Mouse (Mus musculus): ENCODE results near the gene Dnaaf2.

- TF ChIP-seq CTCF (IDR thresholded peaks at IDR 0.05; ENCODE audit: low read depth): no peak
- no peak for TF ChIP-seq EP300 (IDR thresholded peaks at IDR 0.05; ENCODE audit: low read depth)
Measured at GRCm38 (mm10) chr12:69147166-69147735, 51.0 kb downstream of the Dnaaf2 start.
